Mouse (Mus musculus): ENCODE measurements around the gene Prss33.

The Prss33 gene

DNA sequence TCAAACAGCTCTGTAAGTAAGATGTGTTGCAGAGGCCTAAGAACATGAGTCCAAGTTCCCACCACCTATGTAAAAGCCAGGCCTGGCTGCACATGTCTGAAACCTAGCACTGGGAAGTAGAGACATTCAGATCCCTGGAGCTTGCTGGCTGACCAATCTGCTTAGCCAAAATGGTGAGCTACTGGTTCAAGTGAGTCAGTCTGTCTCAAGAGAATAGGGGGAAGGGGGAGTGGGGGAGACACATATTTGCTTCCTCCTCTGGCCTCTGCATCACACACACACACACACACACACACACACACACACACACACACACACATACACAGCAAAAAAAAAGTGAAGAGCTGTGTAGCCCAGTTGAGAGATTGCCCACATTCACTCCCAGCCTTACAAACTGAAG is 52.5 kb downstream of the Prss33 start:
- no peak for DNase-seq (ENCODE audit: low spot score)
